Mouse (Mus musculus) kidney, adult 2 months (tissue): ENCODE measurements at regions not wholly inside any gene's neighbourhood (a gene's known extent, or its start where the extent isn't known, plus 50 kb on each side); places are given as distances from the start of the nearest gene placed in this dataset.

Experiments used
- CTCF ChIP-seq: fragments of 200-500 bp; conservative IDR thresholded peaks from 2 replicates; pipeline ENCODE4 v1.5.1; 2011; ENCODE audit warnings: low read depth, mild to moderate bottlenecking, control low read depth, low read length, moderate library complexity, mixed read lengths; ENCODE audit not compliant: insufficient read depth, insufficient read length
- POLR2A ChIP-seq: fragments of 200-500 bp; IDR thresholded peaks from one replicate; pipeline ENCODE4 v1.6.1; 2011; ENCODE audit warnings: low read depth, low read length, control low read depth

- TF ChIP-seq POLR2A = no peak
- TF ChIP-seq CTCF = no peak
Observed at GRCm38 (mm10) chr13:83077085-83077484, 426.7 kb upstream of the Mef2c start.
